Mouse (Mus musculus): ENCODE results near the gene Sh3d19. TPM values are rescaled to one million over a fixed set of nuclear protein-coding genes. Genes with fewer than 3 reads are reported as not detected.

The Sh3d19 gene
- total RNA-seq (2022): 10 to 100 TPM; 14.3 to 26.2 (median 18.1) TPM

- DNase-seq: peak; percentile 64
These were observed at the start of gene Sh3d19 for GRCm38 (mm10) chr3:85970742-85971598. Gene Sh3d19, plus strand, starts transcription at chr3:85971109.

GRCm38 (mm10) chr3:85922331-85922730, 48.6 kb upstream of the Sh3d19 start:
- DNase-seq: peak; percentile 85

GRCm38 (mm10) chr3:85923343-85923742, 47.6 kb upstream of the Sh3d19 start:
- DNase-seq: no peak

GRCm38 (mm10) chr3:85923954-85924945, 46.7 kb upstream of the Sh3d19 start:
- peak; percentile 44 for DNase-seq

- DNase-seq: no peak
These were observed 43.6 kb upstream of the Sh3d19 start for GRCm38 (mm10) chr3:85927296-85927695.

GRCm38 (mm10) chr3:85928140-85928611, 42.7 kb upstream of the Sh3d19 start:
- no peak for DNase-seq

GRCm38 (mm10) chr3:85929711-85930110, 41.2 kb upstream of the Sh3d19 start:
- DNase-seq: peak; percentile 19

- DNase-seq: no peak
These were observed 40.1 kb upstream of the Sh3d19 start for GRCm38 (mm10) chr3:85930671-85931255.

GRCm38 (mm10) chr3:85931859-85932258, 39.0 kb upstream of the Sh3d19 start:
- DNase-seq: no peak

GRCm38 (mm10) chr3:85933586-85933985, 37.3 kb upstream of the Sh3d19 start:
- no peak for DNase-seq

GRCm38 (mm10) chr3:85950914-85951313, 20.0 kb upstream of the Sh3d19 start:
- DNase-seq: no peak

GRCm38 (mm10) chr3:85952696-85953283, 18.1 kb upstream of the Sh3d19 start:
- DNase-seq: no peak

GRCm38 (mm10) chr3:85955269-85955668, 15.6 kb upstream of the Sh3d19 start:
- DNase-seq: no peak

GRCm38 (mm10) chr3:85955704-85956103, 15.2 kb upstream of the Sh3d19 start:
- DNase-seq: no peak

- DNase-seq: no peak
These were observed 11.2 kb upstream of the Sh3d19 start for GRCm38 (mm10) chr3:85959669-85960068.

GRCm38 (mm10) chr3:85961134-85961533, 9.8 kb upstream of the Sh3d19 start:
- no peak for DNase-seq

- DNase-seq: no peak
These were observed 5.4 kb upstream of the Sh3d19 start for GRCm38 (mm10) chr3:85965479-85965878.

- no peak for DNase-seq
These were observed 1.9 kb upstream of the Sh3d19 start for GRCm38 (mm10) chr3:85969040-85969439.

- DNase-seq: peak; percentile 6
These were observed 678 bp downstream of the Sh3d19 start for GRCm38 (mm10) chr3:85971599-85971975.

GRCm38 (mm10) chr3:85973376-85974140, 2.6 kb downstream of the Sh3d19 start:
- no peak for DNase-seq

- no peak for DNase-seq
These were observed 3.5 kb downstream of the Sh3d19 start for GRCm38 (mm10) chr3:85974451-85974850.
